Mouse (Mus musculus) intestine, embryonic 16.5 days (tissue): ENCODE measurements around the gene Hoxb3. TPM values are rescaled to one million over a fixed set of nuclear protein-coding genes. Genes with fewer than 3 reads are reported as not detected.

ENCODE experiments used
- ATAC-seq: fragments of 200-750 bp; cut with Nextera tagmentation; 2 replicates; pipeline ENCODE4 v1.8.0; 2017; ENCODE audit warnings: moderate TSS enrichment, moderate library complexity
- H3K27ac ChIP-seq: fragments of 300-500 bp; sonication (generic); 2 replicates; pipeline ENCODE4 v1.5.1; 2014; ENCODE audit warnings: mild to moderate bottlenecking, low read length
- H3K27me3 ChIP-seq: fragments of 300-500 bp; sonication (generic); replicated peaks from 2 replicates; pipeline ENCODE4 v1.6.1; 2014; ENCODE audit warnings: low read length, control low read depth, mixed read lengths; ENCODE audit not compliant: control insufficient read depth, insufficient read depth
- H3K36me3 ChIP-seq: fragments of 300-500 bp; sonication (generic); 2 replicates; pipeline ENCODE4 v1.6.1; 2014; ENCODE audit warnings: low read length, control low read depth; ENCODE audit not compliant: control insufficient read depth, insufficient read depth
- H3K4me1 ChIP-seq: fragments of 300-500 bp; sonication (generic); 2 replicates; pipeline ENCODE4 v1.6.1; 2014; ENCODE audit warnings: low read length, control low read depth, mixed read lengths; ENCODE audit not compliant: control insufficient read depth, insufficient read depth
- H3K4me2 ChIP-seq: fragments of 300-500 bp; sonication (generic); 2 replicates; pipeline ENCODE4 v1.6.1; 2014; ENCODE audit warnings: low read depth, low read length, control low read depth
- H3K4me3 ChIP-seq: fragments of 300-500 bp; sonication (generic); 2 replicates; pipeline ENCODE4 v1.5.1; 2014; ENCODE audit warnings: mild to moderate bottlenecking, low read length
- H3K9ac ChIP-seq: fragments of 300-500 bp; sonication (generic); 2 replicates; pipeline ENCODE4 v1.6.1; 2014; ENCODE audit warnings: low read depth, low read length
- H3K9me3 ChIP-seq: fragments of 300-500 bp; sonication (generic); 2 replicates; pipeline ENCODE4 v1.6.1; 2016; ENCODE audit warnings: low read length, control low read depth; ENCODE audit not compliant: control insufficient read depth
- WGBS: fragments of 180-500 bp; shearing (Covaris S2); extraction: QIAGEN DNeasy Blood & Tissue Kit; methylation state at CpG from one replicate; pipeline ENCODE4 v1.1.7; 2014; 5-methylcytosine and 5-hydroxymethylcytosine counted together
- polyA plus RNA-seq: library from polyadenylated mRNA; unstranded; fragments of >200 nt; fragmentation: Nextera tagmentation; extraction: Ambion mirVana; gene quantifications from 2 replicates; pipeline ENCODE4 v1.2.1, GENCODE M21; 2015

Hoxb3 gene
- polyA plus RNA-seq, 1 experiment from 2014 or later = 1.4 TPM

DNA sequence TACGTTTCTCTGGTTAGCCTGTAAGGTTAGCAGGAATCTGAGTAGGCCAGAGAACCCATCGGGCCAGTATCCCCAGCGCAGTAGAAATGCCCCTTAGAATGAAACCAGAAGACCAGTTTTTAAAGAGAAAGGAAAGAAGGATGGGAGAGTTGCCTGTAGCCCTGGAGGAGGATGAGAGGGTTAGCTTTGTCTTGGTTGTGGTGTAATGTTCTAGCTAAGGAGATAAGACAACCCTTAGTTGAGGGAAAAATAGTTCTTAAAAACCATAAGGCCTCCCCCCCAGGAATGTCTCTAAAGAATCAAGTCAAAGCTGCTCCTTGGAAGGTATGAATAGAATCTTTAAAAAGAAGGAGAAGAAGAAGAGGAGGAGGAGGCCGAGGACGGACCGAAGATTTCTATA is 388 bp upstream of the Hoxb3 start:
- peaks cover 13% of the 10 kb centered on the region; the same call in 1 of the 2 replicates for H3K4me1 ChIP-seq
- no peak for ATAC-seq
- H3K4me2 ChIP-seq = peak overlapping the region; percentile 79
- peak overlapping the region; percentile 88 for H3K27ac ChIP-seq
- peak overlapping the region; percentile 15 for H3K4me3 ChIP-seq
- WGBS = 29% methylated on average over 6 of the region's 6 CpGs
- H3K9ac ChIP-seq = peak overlapping the region; percentile 57
- no peaks in the 10 kb centered on the region for H3K9me3 ChIP-seq
- no peaks in the 10 kb centered on the region for H3K27me3 ChIP-seq
- no peaks in the 10 kb centered on the region for H3K36me3 ChIP-seq

DNA sequence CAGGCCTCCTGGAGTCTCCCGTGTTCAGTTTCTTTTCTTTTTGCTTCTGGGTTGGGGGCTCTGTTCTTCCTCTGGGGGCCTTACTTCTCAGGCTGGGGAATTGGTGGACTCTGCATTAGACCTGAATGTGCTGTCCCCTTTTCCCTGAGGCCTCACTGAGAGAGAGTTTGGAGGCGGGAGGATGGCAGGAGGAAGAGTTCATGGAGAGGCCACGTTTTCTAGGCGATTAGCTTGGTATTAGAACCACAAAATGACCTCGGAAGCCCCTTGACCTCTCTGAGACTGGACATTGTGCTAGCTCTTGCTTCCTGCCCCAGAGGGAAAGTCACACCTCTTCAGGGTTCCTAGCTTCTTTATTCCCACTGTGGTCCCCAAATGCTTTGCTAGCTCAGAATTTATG is 999 bp downstream of the Hoxb3 start:
- Histone ChIP-seq H3K36me3 (no peaks in the 10 kb centered on the region), H3K27ac (peak overlapping the region; percentile 88), H3K9me3 (no peaks in the 10 kb centered on the region), H3K9ac (peak overlapping the region; percentile 72), H3K4me1 (peaks cover 14% of the 10 kb centered on the region; the same call in 1 of the 2 replicates), H3K4me3 (peak overlapping the region; percentile 35), H3K27me3 (no peaks in the 10 kb centered on the region), H3K4me2 (peak overlapping the region; percentile 79)
- WGBS = 22% methylated on average over 5 of the region's 5 CpGs
- ATAC-seq = no peak

DNA sequence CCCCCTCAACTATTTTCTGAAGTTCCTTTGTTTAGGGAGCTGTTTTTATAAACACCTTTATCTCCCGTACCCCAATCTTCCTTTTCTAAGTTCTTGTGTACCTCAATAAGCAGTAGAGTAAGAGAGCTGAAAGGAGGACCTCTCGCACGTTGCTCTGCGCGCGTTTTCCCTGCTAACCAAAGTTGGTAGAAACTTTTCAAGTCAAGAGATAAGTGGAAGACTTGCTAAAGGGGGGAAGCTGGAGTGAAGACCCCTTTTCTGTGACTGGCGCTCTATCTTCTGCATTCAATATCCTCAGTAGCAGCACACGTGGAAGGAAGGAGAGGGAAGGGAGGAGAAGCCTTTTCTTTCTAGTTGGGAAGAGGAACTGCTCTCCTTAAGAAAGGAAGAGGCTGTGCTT is 1.8 kb downstream of the Hoxb3 start:
- peak overlapping the region; percentile 72 for H3K9ac ChIP-seq
- H3K9me3 ChIP-seq = no peaks in the 10 kb centered on the region
- peak overlapping the region; percentile 35 for H3K4me3 ChIP-seq
- peak overlapping the region; percentile 60 for H3K4me2 ChIP-seq
- WGBS = 24% methylated on average over 8 of the region's 8 CpGs
- peak overlapping the region; percentile 88 for H3K27ac ChIP-seq
- H3K4me1 ChIP-seq = peaks cover 19% of the 10 kb centered on the region
- no peaks in the 10 kb centered on the region; the same call in 1 of the 2 replicates for H3K27me3 ChIP-seq
- H3K36me3 ChIP-seq = no peaks in the 10 kb centered on the region
- ATAC-seq = no peak

DNA sequence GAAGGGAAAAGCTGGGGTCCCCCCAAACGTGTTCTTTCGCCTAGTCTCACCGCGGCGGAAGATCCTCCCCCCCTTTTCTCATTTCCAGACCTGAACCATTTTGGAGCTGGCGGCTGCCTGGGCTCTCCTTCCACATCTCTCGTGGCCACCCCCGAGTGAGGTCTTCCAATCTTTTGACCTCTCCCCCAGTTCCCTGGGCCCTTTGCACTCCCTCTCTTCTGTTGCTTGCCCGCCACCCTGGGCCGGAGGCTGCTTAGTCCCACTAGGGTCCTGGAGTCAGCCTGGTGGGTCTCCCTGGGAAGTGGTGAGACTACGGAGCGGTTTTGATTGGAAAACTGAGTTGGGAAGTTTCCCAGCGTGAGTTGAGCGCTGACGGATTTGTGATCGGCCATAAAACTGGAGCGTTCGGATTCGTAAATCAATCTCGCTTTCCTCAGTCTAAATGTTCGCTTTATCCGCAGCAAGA is 2.7 kb downstream of the Hoxb3 start:
- Histone ChIP-seq H3K36me3 (no peaks in the 10 kb centered on the region), H3K9me3 (no peaks in the 10 kb centered on the region), H3K27me3 (no peaks in the 10 kb centered on the region; the same call in 1 of the 2 replicates), H3K4me3 (peak overlapping the region; percentile 35), H3K4me2 (peak overlapping the region; percentile 60), H3K9ac (peak overlapping the region; percentile 72), H3K27ac (peak overlapping the region; percentile 88), H3K4me1 (peaks cover 22% of the 10 kb centered on the region)
- no peak for ATAC-seq
- WGBS = 17% methylated on average over 22 of the region's 22 CpGs

DNA sequence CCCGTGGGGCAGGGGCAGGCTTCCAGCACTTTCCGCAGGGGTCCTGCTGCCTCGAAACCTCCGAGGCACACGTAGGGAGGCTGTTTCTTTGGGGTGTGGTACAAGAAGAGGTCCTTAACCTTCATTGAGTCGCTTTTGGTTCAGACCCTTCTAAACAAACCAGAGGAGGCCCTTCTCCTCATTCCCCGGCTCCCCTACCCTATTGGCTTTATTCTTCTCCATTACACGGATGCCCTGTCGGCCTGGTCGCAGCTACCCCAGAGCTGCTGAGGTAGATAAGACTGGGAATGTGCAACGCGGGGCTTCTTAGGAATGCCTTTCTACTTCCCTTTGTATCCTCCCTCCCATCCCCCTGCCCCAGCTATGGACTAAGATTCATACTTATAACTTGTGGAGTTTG is 3.6 kb downstream of the Hoxb3 start:
- H3K9me3 ChIP-seq = no peaks in the 10 kb centered on the region
- H3K4me1 ChIP-seq = peaks cover 23% of the 10 kb centered on the region
- no peaks in the 10 kb centered on the region for H3K36me3 ChIP-seq
- H3K4me3 ChIP-seq = peak overlapping the region; percentile 35
- peak overlapping the region; percentile 60 for H3K4me2 ChIP-seq
- no peak for ATAC-seq
- WGBS = 20% methylated on average over 12 of the region's 12 CpGs
- H3K27me3 ChIP-seq = no peaks in the 10 kb centered on the region; the same call in 1 of the 2 replicates
- peak overlapping the region; percentile 72 for H3K9ac ChIP-seq
- peak overlapping the region; percentile 88 for H3K27ac ChIP-seq

DNA sequence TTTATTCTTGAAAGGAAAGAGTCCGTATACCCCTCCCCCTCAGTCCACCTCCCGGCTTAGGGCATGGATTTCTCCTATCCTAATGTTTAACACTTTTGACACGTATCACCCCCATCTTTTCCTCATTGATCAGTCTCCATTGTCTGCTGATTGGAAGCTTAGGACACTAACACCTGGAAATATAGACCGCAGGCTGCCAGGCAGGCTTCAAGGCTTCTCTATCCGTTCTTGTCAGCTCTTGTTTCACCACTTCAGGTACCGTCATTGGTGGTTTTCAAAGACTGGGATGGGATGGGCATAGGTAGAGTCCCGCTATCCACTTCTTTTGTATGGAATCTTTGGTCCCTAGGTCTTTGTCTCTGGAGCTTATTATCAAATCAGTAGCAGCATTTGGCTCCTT is 4.0 kb downstream of the Hoxb3 start:
- H3K4me1 ChIP-seq = peaks cover 26% of the 10 kb centered on the region
- no peaks in the 10 kb centered on the region for H3K36me3 ChIP-seq
- H3K4me2 ChIP-seq = peak overlapping the region; percentile 60
- no peak for ATAC-seq
- no peaks in the 10 kb centered on the region for H3K9me3 ChIP-seq
- H3K4me3 ChIP-seq = peak overlapping the region; percentile 35
- peak overlapping the region; percentile 72 for H3K9ac ChIP-seq
- WGBS = 24% methylated on average over 7 of the region's 7 CpGs
- H3K27me3 ChIP-seq = no peaks in the 10 kb centered on the region; the same call in 1 of the 2 replicates
- peak overlapping the region; percentile 88 for H3K27ac ChIP-seq

DNA sequence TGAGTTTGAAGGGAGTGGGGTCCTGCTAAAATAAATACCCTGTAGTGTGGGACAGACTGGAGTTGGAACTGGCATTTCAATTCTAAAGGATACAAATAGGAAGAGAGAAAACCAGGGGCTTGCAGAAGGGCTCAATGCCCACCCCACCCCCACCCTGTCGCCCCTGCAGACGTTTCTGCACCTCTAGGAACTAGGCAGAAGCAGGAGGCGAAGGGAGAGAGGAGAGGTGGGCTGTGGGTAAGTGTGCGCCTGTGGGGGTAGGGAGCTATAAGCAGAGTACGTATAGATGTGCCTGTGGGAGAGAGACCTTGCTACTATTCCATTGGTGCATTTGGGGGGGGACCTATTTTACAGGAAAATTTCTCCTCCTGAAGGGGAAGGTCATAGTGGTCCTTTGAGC is 4.6 kb downstream of the Hoxb3 start:
- H3K4me1 ChIP-seq = peaks cover 27% of the 10 kb centered on the region
- H3K36me3 ChIP-seq = no peaks in the 10 kb centered on the region
- H3K27me3 ChIP-seq = no peaks in the 10 kb centered on the region; the same call in 1 of the 2 replicates
- no peaks in the 10 kb centered on the region for H3K9me3 ChIP-seq
- peak overlapping the region; percentile 60 for H3K4me2 ChIP-seq
- H3K27ac ChIP-seq = peak overlapping the region; percentile 88
- ATAC-seq = no peak
- peak overlapping the region; percentile 35 for H3K4me3 ChIP-seq
- WGBS = 22% methylated on average over 5 of the region's 5 CpGs
- peak overlapping the region; percentile 72 for H3K9ac ChIP-seq

DNA sequence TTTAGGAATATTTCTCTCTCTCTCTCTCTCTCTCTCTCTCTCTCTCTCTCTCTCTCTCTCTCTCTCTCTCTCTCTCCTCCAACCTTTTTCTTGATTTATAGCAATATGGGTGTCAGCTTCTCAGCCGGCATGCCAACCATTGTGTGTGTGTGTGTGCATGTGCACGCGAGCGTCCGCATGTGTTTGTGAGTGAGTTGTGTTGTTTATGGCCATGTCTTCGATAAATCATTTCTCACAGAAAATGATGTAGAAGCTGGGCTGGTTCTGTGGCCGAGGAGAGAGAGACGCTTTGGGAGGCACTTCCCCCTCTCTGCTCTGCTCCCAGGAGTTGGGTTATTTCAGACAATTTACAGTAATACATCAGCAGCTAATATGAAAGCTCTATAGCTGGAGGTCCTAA is 5.5 kb downstream of the Hoxb3 start:
- Histone ChIP-seq H3K9ac (no peak overlapping the region), H3K27ac (peak overlapping the region; percentile 88)
- 30% methylated on average over 8 of the region's 8 CpGs for WGBS

DNA sequence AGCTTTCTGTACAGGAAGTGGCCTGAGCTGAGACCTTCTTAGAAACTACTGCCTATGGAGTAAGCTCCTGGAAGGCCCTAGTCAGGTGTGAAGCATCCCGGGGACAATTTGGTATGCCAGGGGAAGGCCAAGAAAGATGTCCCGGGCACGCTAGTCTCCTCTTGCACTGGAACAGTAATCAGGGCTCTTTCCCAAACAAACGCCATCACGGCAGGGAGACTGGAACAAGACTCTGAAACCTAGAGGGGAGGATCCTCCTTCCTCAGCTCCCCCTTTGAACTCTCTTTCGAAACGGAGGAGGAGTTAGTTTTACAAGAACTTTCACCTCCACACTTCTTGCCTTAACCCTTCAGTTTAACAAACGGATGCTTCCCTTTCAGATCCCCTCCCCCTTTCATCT is 9.0 kb downstream of the Hoxb3 start:
- peaks cover 59% of the 10 kb centered on the region for H3K4me1 ChIP-seq
- ATAC-seq = no peak
- no peaks in the 10 kb centered on the region for H3K36me3 ChIP-seq
- H3K27me3 ChIP-seq = peaks cover 3% of the 10 kb centered on the region; the same call in 1 of the 2 replicates
- 8% methylated on average over 8 of the region's 8 CpGs for WGBS
- no peaks in the 10 kb centered on the region for H3K9me3 ChIP-seq
- peak overlapping the region; percentile 65 for H3K4me2 ChIP-seq
- H3K9ac ChIP-seq = peak overlapping the region; percentile 79
- peak overlapping the region; percentile 92 for H3K27ac ChIP-seq
- H3K4me3 ChIP-seq = peak overlapping the region; percentile 51

More for the DNA sequence above, 5.5 kb downstream of the Hoxb3 start:
- Histone ChIP-seq H3K4me1 (peaks cover 34% of the 10 kb centered on the region), H3K9me3 (no peaks in the 10 kb centered on the region), H3K36me3 (no peaks in the 10 kb centered on the region), H3K4me2 (peak overlapping the region; percentile 60), H3K27me3 (peaks cover 3% of the 10 kb centered on the region; the same call in 1 of the 2 replicates), H3K4me3 (peak overlapping the region; percentile 21)
- no peak for ATAC-seq

DNA sequence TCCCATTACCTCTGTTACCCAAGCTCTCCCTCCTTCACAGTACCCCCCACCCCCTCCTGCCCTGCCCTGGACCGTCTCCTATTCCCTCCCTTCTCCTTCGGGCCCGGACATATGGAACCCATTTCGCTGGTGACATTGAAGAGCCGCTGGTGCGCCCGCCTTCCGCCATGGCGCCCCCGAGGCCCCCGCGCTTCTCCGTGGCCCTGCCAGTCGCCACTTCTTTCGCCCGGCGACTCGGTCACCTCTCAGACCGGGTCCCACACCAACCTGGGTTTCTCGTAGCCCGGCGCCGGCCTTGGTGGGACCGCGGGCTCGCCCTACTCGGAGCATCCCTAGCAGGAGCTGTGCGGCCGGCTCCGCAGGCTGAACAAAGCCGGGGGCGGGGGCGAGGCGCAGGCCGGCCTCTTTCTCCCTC is 9.5 kb downstream of the Hoxb3 start:
- Histone ChIP-seq H3K4me2 (peak overlapping the region; percentile 65), H3K27ac (peak overlapping the region; percentile 92), H3K4me3 (peak overlapping the region; percentile 51), H3K27me3 (peaks cover 3% of the 10 kb centered on the region; the same call in 1 of the 2 replicates), H3K36me3 (no peaks in the 10 kb centered on the region), H3K4me1 (peaks cover 56% of the 10 kb centered on the region), H3K9ac (peak overlapping the region; percentile 79), H3K9me3 (no peaks in the 10 kb centered on the region)
- no peak for ATAC-seq
- 11% methylated on average over 34 of the region's 35 CpGs for WGBS
